Mouse (Mus musculus): ENCODE data around the gene Msh2. TPM values are rescaled to one million over a fixed set of nuclear protein-coding genes. Genes with fewer than 3 reads are reported as not detected.
A peak's percentile ranks its signal among the peaks of the same experiment; 100 is the strongest.

Gene Msh2
- polyA plus RNA-seq, 1 experiment from 2014 or later = 21.6 TPM

DNA sequence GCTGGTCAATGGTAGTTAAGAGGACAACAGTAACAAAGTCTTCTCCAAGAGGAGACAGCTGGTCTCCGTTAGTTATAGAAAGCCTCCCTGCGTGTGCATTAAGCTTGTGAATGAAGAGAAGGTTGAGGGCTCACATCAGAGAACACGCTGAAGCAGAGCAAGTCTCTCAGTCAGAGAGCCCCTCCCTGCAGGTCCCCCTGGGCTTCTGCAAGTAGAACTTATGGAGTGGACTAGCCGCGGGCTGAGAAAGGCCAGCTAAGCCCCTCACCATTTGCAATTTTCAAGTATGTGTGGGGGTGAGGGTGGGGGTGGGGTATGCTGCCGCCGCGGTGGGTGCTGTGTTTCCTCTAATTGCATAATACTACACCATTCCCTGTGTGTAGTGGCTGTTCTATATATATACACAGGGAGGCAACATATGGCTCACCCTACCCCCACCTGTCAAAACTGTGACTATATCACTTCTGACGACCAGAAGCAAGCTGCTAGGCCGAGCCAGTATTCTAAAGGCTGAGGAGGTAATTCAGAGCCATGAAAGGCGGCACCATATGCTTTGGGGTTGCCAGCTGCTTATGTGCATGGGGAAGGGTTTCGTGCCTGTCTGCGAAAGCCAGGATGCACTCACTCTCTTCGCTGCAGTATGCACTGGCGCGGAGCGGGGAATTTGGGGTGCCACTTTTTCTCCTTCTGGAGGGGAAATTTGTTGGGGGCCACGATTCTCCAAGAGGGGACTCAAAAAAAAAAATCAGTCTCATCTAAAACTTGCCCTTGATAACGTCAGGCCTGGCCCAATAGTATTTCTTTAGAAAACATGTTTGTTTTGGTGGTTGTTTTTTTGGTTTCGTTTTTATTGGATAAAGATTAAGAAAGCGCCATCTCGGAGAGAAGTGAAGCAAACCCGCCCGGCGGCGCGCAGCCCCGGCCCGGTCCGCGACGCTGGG is 73.1 kb downstream of the Msh2 start:
- Histone ChIP-seq H3K4me3 (ENCODE audit: low read depth, low read length) (peak overlapping the region; percentile 62), H3K4me2 (replicated peaks; ENCODE audit: low read depth) (peak overlapping the region; percentile 99), H3K27me3 (ENCODE audit: control insufficient read depth, insufficient read depth, low read length) (peaks cover 8% of the 10 kb centered on the region; the same call in 1 of the 2 replicates), H3K4me1 (replicated peaks; ENCODE audit: control insufficient read depth, insufficient read depth) (peaks cover 3% of the 10 kb centered on the region; the same call in 1 of the 2 replicates), H3K36me3 (ENCODE audit: control insufficient read depth, insufficient read depth, low read length) (no peaks in the 10 kb centered on the region), H3K9ac (ENCODE audit: low read length) (0 out of 2 replicates have a peak overlapping the region, but pooled peaks have one; percentile 41), H3K9me3 (ENCODE audit: control insufficient read depth, low read length) (no peaks in the 10 kb centered on the region), H3K27ac (replicated peaks) (no peak overlapping the region)
- no peak for TF ChIP-seq CTCF (IDR thresholded peaks at IDR 0.05; ENCODE audit: low read depth)
- TF ChIP-seq EP300 (optimal IDR thresholded peaks at IDR 0.05) = no peak
- 12% methylated on average over 32 of the region's 32 CpGs for WGBS
- ATAC-seq (ENCODE audit: low FRiP score, low TSS enrichment) (no peak), DNase-seq (ENCODE audit: low spot score) (no peak)

DNA sequence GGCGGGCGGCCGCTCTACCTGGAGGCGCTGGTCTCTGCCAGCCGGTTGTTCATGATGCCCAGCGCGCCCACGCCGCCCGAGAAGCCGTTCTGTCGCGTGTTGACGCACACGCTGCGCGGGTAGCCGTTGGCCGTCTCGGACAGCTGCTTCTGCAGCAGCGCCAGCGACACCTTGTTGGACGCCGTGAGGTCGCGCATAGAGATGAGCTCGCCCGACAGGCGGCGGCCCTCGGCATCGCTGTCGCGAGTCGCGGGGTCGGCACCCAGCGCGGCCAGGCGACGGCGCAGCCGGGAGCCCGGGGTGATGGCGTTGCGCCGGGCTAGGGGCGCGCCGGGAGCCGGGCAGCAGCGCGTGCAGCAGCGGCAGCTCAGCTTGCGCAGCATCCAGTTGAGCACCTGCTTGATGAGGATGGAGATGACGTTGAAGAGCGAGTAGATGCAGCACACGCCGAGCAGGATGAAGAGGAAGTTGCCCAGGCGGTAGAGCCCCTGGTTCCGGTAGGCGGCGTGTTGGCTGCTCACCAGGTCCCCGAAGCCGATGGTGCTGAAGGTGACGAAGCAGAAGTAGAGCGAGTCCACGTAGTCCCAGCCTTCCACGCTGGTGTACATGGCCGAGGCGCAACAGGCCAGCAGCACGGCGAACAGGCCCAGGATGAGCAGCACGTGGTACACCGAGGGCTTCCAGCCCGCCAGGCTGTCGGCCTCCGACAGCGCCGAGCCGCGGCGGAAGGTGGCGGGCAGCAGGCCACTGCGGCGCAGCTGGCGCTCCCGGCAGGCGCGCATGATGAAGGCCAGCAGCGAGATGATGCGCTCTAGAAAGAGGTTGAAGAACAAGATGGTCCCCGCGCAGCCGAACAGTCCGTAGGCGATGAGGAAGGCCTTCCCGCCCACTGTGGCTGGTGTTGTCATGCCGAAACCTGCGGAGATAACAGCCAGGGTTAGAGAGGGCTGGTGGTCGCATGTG is 74.1 kb downstream of the Msh2 start:
- H3K4me2 ChIP-seq (replicated peaks; ENCODE audit: low read depth) = peak overlapping the region; percentile 99
- H3K4me3 ChIP-seq (ENCODE audit: low read depth, low read length) = peak overlapping the region; percentile 62
- peaks cover 8% of the 10 kb centered on the region; the same call in 1 of the 2 replicates for H3K27me3 ChIP-seq (ENCODE audit: control insufficient read depth, insufficient read depth, low read length)
- H3K36me3 ChIP-seq (ENCODE audit: control insufficient read depth, insufficient read depth, low read length) = no peaks in the 10 kb centered on the region
- 1% methylated on average over 101 of the region's 101 CpGs for WGBS
- H3K4me1 ChIP-seq (replicated peaks; ENCODE audit: control insufficient read depth, insufficient read depth) = peaks cover 3% of the 10 kb centered on the region; the same call in 1 of the 2 replicates
- no peak overlapping the region for H3K27ac ChIP-seq (replicated peaks)
- 0 out of 2 replicates have a peak overlapping the region, but pooled peaks have one; percentile 41 for H3K9ac ChIP-seq (ENCODE audit: low read length)
- no peaks in the 10 kb centered on the region for H3K9me3 ChIP-seq (ENCODE audit: control insufficient read depth, low read length)
- ATAC-seq (ENCODE audit: low FRiP score, low TSS enrichment) (peak; percentile 70), DNase-seq (ENCODE audit: low spot score) (peak; percentile 46)
- TF ChIP-seq EP300 (optimal IDR thresholded peaks at IDR 0.05) (no peak), CTCF (IDR thresholded peaks at IDR 0.05; ENCODE audit: low read depth) (peak; percentile 33)

DNA sequence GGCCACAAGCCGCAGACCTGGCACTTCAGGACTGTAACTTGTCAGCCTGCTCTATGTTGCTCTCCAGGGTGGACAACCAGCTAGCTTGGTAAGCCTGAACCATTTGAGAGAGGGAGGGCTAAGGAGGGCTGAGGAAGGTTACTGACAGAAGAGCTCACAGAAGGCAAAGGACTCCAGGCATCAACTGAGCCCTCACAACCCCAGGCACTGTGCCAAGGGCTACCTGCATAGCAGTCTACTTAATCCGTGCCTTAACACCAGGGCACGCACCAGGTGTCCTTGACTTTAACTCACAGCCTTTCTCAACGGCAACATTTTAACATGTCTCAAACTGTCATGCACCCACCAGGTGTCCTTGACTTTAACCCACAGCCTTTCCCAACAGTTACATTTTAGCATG is 88.2 kb downstream of the Msh2 start:
- no peaks in the 10 kb centered on the region for H3K4me1 ChIP-seq (replicated peaks; ENCODE audit: control insufficient read depth, insufficient read depth)
- no peak overlapping the region for H3K4me2 ChIP-seq (replicated peaks; ENCODE audit: low read depth)
- no peak for TF ChIP-seq CTCF (IDR thresholded peaks at IDR 0.05; ENCODE audit: low read depth)
- TF ChIP-seq EP300 (optimal IDR thresholded peaks at IDR 0.05) = no peak
- WGBS = 61% methylated on average over 4 of the region's 4 CpGs
- H3K27ac ChIP-seq (replicated peaks) = no peak overlapping the region
- ATAC-seq (ENCODE audit: low FRiP score, low TSS enrichment) = no peak
- H3K9ac ChIP-seq (ENCODE audit: low read length) = no peak overlapping the region
- H3K27me3 ChIP-seq (ENCODE audit: control insufficient read depth, insufficient read depth, low read length) = no peaks in the 10 kb centered on the region
- no peaks in the 10 kb centered on the region for H3K36me3 ChIP-seq (ENCODE audit: control insufficient read depth, insufficient read depth, low read length)
- H3K4me3 ChIP-seq (ENCODE audit: low read depth, low read length) = no peak overlapping the region
- no peaks in the 10 kb centered on the region for H3K9me3 ChIP-seq (ENCODE audit: control insufficient read depth, low read length)
- no peak for DNase-seq (ENCODE audit: low spot score)

DNA sequence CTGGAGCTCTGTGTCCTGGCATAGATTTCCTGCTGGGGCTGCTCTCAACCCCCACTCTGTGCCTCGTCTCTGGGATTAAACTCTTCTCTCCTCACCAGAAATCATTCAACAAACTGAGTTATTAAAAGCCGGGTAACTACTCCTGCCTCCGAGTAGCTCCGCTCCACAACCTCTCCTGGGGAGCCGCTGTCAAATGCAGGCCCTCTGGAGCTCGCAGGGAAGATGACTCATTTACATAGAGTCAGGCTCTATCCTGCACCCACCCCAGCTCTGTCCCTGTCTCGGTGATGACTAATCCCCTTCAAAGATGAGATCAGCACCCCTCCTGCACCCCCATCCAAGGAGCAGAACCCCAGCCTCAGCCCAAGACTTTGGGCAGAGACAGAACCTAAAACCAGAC is 91.0 kb downstream of the Msh2 start:
- Histone ChIP-seq H3K9ac (ENCODE audit: low read length) (no peak overlapping the region), H3K27me3 (ENCODE audit: control insufficient read depth, insufficient read depth, low read length) (no peaks in the 10 kb centered on the region), H3K4me1 (replicated peaks; ENCODE audit: control insufficient read depth, insufficient read depth) (no peaks in the 10 kb centered on the region), H3K9me3 (ENCODE audit: control insufficient read depth, low read length) (no peaks in the 10 kb centered on the region), H3K27ac (replicated peaks) (no peak overlapping the region), H3K36me3 (ENCODE audit: control insufficient read depth, insufficient read depth, low read length) (no peaks in the 10 kb centered on the region), H3K4me2 (replicated peaks; ENCODE audit: low read depth) (no peak overlapping the region), H3K4me3 (ENCODE audit: low read depth, low read length) (no peak overlapping the region)
- DNase-seq (ENCODE audit: low spot score) = no peak
- WGBS = 39% methylated on average over 7 of the region's 7 CpGs
- TF ChIP-seq CTCF (IDR thresholded peaks at IDR 0.05; ENCODE audit: low read depth) = no peak
- TF ChIP-seq EP300 (optimal IDR thresholded peaks at IDR 0.05) = no peak
- no peak for ATAC-seq (ENCODE audit: low FRiP score, low TSS enrichment)

DNA sequence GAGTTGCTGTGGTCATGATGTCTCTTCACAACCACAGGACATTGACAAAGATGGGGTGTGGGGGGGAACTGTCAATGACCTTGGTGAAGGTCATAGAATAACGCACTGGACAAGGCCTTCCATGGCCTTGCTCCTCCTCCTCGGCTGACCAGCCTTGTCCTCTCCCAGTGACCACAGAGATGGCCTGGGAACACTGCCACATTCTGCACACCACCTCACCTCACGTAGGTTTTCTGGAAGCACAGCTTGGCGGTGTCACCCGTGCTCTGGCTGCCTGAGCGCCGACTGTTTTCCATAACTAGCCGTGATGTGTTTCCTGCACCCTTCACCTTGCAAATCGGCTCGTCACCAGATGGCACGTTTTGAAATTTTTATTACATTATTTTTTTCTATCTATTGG is 92.9 kb downstream of the Msh2 start:
- H3K4me3 ChIP-seq (ENCODE audit: low read depth, low read length) = no peak overlapping the region
- 92% methylated on average over 11 of the region's 11 CpGs for WGBS

More for the DNA sequence above, 92.9 kb downstream of the Msh2 start:
- Histone ChIP-seq H3K36me3 (ENCODE audit: control insufficient read depth, insufficient read depth, low read length) (no peaks in the 10 kb centered on the region), H3K9me3 (ENCODE audit: control insufficient read depth, low read length) (no peaks in the 10 kb centered on the region), H3K4me1 (replicated peaks; ENCODE audit: control insufficient read depth, insufficient read depth) (no peaks in the 10 kb centered on the region), H3K4me2 (replicated peaks; ENCODE audit: low read depth) (no peak overlapping the region), H3K27ac (replicated peaks) (no peak overlapping the region), H3K9ac (ENCODE audit: low read length) (no peak overlapping the region), H3K27me3 (ENCODE audit: control insufficient read depth, insufficient read depth, low read length) (no peaks in the 10 kb centered on the region)
- no peak for ATAC-seq (ENCODE audit: low FRiP score, low TSS enrichment)
- TF ChIP-seq CTCF (IDR thresholded peaks at IDR 0.05; ENCODE audit: low read depth) (no peak), EP300 (optimal IDR thresholded peaks at IDR 0.05) (no peak)
- DNase-seq (ENCODE audit: low spot score) = no peak

All from stomach, postnatal 0 days (tissue).